Mouse (Mus musculus) lung, adult 2 months (tissue): ENCODE measurements around the gene Hunk. TPM values are rescaled to one million over a fixed set of nuclear protein-coding genes. Genes with fewer than 3 reads are reported as not detected.

Source experiments
- DNase-seq: peaks from one replicate; pipeline ENCODE4 v3.0.0; 2022
- H3K4me1 ChIP-seq: fragments of 200-500 bp; 2 replicates; pipeline ENCODE4 v1.6.1; 2011; ENCODE audit warnings: low read length; ENCODE audit not compliant: control insufficient read depth, insufficient read depth
- H3K4me3 ChIP-seq: fragments of 200-500 bp; replicated peaks from 2 replicates; pipeline ENCODE3; 2011; ENCODE audit warnings: low read depth, mild to moderate bottlenecking, control low read depth, low read length; ENCODE audit errors: extremely low read depth
- CTCF ChIP-seq: fragments of 200-500 bp; IDR thresholded peaks from 2 replicates; pipeline ENCODE4 v1.5.1; 2011; ENCODE audit warnings: mild to moderate bottlenecking, low read length, control low read depth; ENCODE audit not compliant: insufficient read depth
- POLR2A ChIP-seq: fragments of 200-500 bp; IDR thresholded peaks from 2 replicates; pipeline ENCODE4 v1.6.1; 2011; ENCODE audit warnings: low read depth, mild to moderate bottlenecking, control low read depth, low read length, borderline replicate concordance; ENCODE audit errors: extremely low read depth
- WGBS: fragments of 180-500 bp; shearing (Covaris S2); methylation state at CpG from one replicate; pipeline ENCODE4 v1.1.7; 2018; 5-methylcytosine and 5-hydroxymethylcytosine counted together
- polyA plus RNA-seq: library from polyadenylated mRNA; depleted of rRNA; stranded (reverse); fragments of >200 nt; gene quantifications from 2 replicates; pipeline ENCODE4 v1.2.3, GENCODE M21; 2012; rRNA removed

The Hunk gene
- polyA plus RNA-seq: 4.3 and 5.3 TPM in 2 replicates

- DNase-seq: peak; percentile 44
- Histone ChIP-seq H3K4me1 (peaks cover 3% of the 10 kb centered on the region; the same call in 1 of the 2 replicates), H3K4me3 (peak within 1 kb of the TSS; percentile 82)
- WGBS: under 1% methylated on average over 100 of the region's 101 CpGs
- TF ChIP-seq CTCF (no peak), POLR2A (no peak)
Observed at GRCm38 (mm10) chr16:90385688-90386513, at the start of gene Hunk. TSS of gene Hunk (plus strand) at chr16:90386013.

- H3K4me3 ChIP-seq: no peak overlapping the region
- WGBS: 81% methylated on average over 6 of the region's 6 CpGs
- TF ChIP-seq POLR2A (no peak), CTCF (no peak)
- no peaks in the 10 kb centered on the region for H3K4me1 ChIP-seq
- no peak for DNase-seq
Observed at GRCm38 (mm10) chr16:90339026-90339425, 46.8 kb upstream of the Hunk start.

- DNase-seq: no peak
- Histone ChIP-seq H3K4me3 (no peak overlapping the region), H3K4me1 (no peaks in the 10 kb centered on the region)
- 88% methylated on average over 5 of the region's 5 CpGs for WGBS
- no peak for TF ChIP-seq POLR2A
- no peak for TF ChIP-seq CTCF
Observed at GRCm38 (mm10) chr16:90341086-90341485, 44.7 kb upstream of the Hunk start.

GRCm38 (mm10) chr16:90349700-90350548 lies 35.9 kb upstream of the Hunk start:
- TF ChIP-seq POLR2A (no peak), CTCF (peak; percentile 23; the same call in 1 of the 2 replicates)
- Histone ChIP-seq H3K4me1 (no peaks in the 10 kb centered on the region), H3K4me3 (no peak overlapping the region)
- WGBS: 28% methylated on average over 13 of the region's 13 CpGs
- DNase-seq: peak; percentile 56

GRCm38 (mm10) chr16:90351726-90352125 lies 34.1 kb upstream of the Hunk start:
- no peak for DNase-seq
- 64% methylated on average over 8 of the region's 8 CpGs for WGBS

GRCm38 (mm10) chr16:90352691-90353090 lies 33.1 kb upstream of the Hunk start:
- Histone ChIP-seq H3K4me3 (no peak overlapping the region), H3K4me1 (no peaks in the 10 kb centered on the region)
- 66% methylated on average over 6 of the region's 6 CpGs for WGBS
- TF ChIP-seq CTCF (no peak), POLR2A (no peak)
- DNase-seq: no peak

More at GRCm38 (mm10) chr16:90351726-90352125, 34.1 kb upstream of the Hunk start:
- Histone ChIP-seq H3K4me1 (no peaks in the 10 kb centered on the region), H3K4me3 (no peak overlapping the region)
- no peak for TF ChIP-seq CTCF
- TF ChIP-seq POLR2A: no peak

GRCm38 (mm10) chr16:90353156-90353555 lies 32.7 kb upstream of the Hunk start:
- TF ChIP-seq POLR2A (no peak), CTCF (no peak)
- no peak overlapping the region for H3K4me3 ChIP-seq
- H3K4me1 ChIP-seq: no peaks in the 10 kb centered on the region
- DNase-seq: no peak
- WGBS: 75% methylated on average over 5 of the region's 5 CpGs

- TF ChIP-seq CTCF: no peak
- DNase-seq: no peak
- H3K4me3 ChIP-seq: no peak overlapping the region
Observed at GRCm38 (mm10) chr16:90359329-90359728, 26.5 kb upstream of the Hunk start.

GRCm38 (mm10) chr16:90359750-90360149 lies 26.1 kb upstream of the Hunk start:
- Histone ChIP-seq H3K4me3 (no peak overlapping the region), H3K4me1 (no peaks in the 10 kb centered on the region)
- DNase-seq: no peak
- 19% methylated on average over 4 of the region's 4 CpGs for WGBS
- no peak for TF ChIP-seq POLR2A
- TF ChIP-seq CTCF: no peak

More at GRCm38 (mm10) chr16:90359329-90359728, 26.5 kb upstream of the Hunk start:
- WGBS: 54% methylated on average over 9 of the region's 9 CpGs
- H3K4me1 ChIP-seq: no peaks in the 10 kb centered on the region
